Mouse (Mus musculus) gastrocnemius, adult 18-20 months (tissue): Measurements from ENCODE around the gene Fibp. TPM values are rescaled to one million over a fixed set of nuclear protein-coding genes. Genes with fewer than 3 reads are reported as not detected.
"Not testable (repeated sequence)": the region's sequence is repeated elsewhere in the genome, so short reads cannot be mapped to it uniquely, and the experiment has no call there.

Source experiments
- DNase-seq: peaks from one replicate; pipeline ENCODE4 v3.0.0; 2021; ENCODE audit warnings: low spot score
- total RNA-seq, 2 experiments: library from RNA; stranded (reverse); gene quantifications; 2 replicates each; pipeline ENCODE4 v1.2.3; 2021

Gene Fibp
- total RNA-seq, 2 experiments from 2014 or later = 33.7 to 38.5 TPM

- peak; percentile 97 for DNase-seq
These were observed 27.5 kb downstream of the Fibp start, which contains the start of gene Mus81 for GRCm38 (mm10) chr19:5487768-5488550. Mus81 (minus strand) TSS chr19:5488402.

- DNase-seq = peak; percentile 98
These were observed 28.6 kb downstream of the Fibp start for GRCm38 (mm10) chr19:5488878-5489571.

- DNase-seq = not testable (repeated sequence)
These were observed 29.3 kb downstream of the Fibp start for GRCm38 (mm10) chr19:5489721-5490120.

- peak; percentile 95 for DNase-seq
These were observed 30.0 kb downstream of the Fibp start, which contains the start of gene Cfl1 for GRCm38 (mm10) chr19:5490313-5490897. Cfl1 (plus strand) TSS chr19:5490455.

- peak; percentile 90 for DNase-seq
These were observed 30.7 kb downstream of the Fibp start for GRCm38 (mm10) chr19:5490898-5491708.

GRCm38 (mm10) chr19:5492641-5493040 is 32.2 kb downstream of the Fibp start:
- no peak for DNase-seq

- DNase-seq = not testable (repeated sequence)
These were observed 32.9 kb downstream of the Fibp start for GRCm38 (mm10) chr19:5493301-5493721.

- no peak for DNase-seq
These were observed 33.9 kb downstream of the Fibp start for GRCm38 (mm10) chr19:5494314-5494713.

- DNase-seq = no peak
These were observed 35.1 kb downstream of the Fibp start for GRCm38 (mm10) chr19:5495353-5496051.

GRCm38 (mm10) chr19:5496052-5496370 is 35.6 kb downstream of the Fibp start:
- no peak for DNase-seq

- DNase-seq = no peak
These were observed 40.0 kb downstream of the Fibp start for GRCm38 (mm10) chr19:5500330-5500875.

- DNase-seq = no peak
These were observed 43.3 kb downstream of the Fibp start, which contains the start of gene 1700020D05Rik for GRCm38 (mm10) chr19:5503687-5504086. 1700020D05Rik (minus strand) TSS chr19:5503787.

GRCm38 (mm10) chr19:5510031-5511026 is 49.9 kb downstream of the Fibp start, which contains the start of gene Snx32:
Snx32 (minus strand) TSS chr19:5510538.
- peak; percentile 99 for DNase-seq

GRCm38 (mm10) chr19:5511074-5511632 is 50.7 kb downstream of the Fibp start:
- no peak for DNase-seq

GRCm38 (mm10) chr19:5512091-5513004 is 51.9 kb downstream of the Fibp start:
- no peak for DNase-seq

- no peak for DNase-seq
These were observed 52.6 kb downstream of the Fibp start for GRCm38 (mm10) chr19:5513005-5513349.
